Mouse (Mus musculus) NIH3T3 (cell line): ENCODE measurements around the gene March4.

Experiments
- DNase-seq: peaks from one replicate; pipeline ENCODE4 v3.0.0-alpha.2; 2012; ENCODE audit warnings: low read depth

The March4 gene

GRCm38 (mm10) chr1:72390420-72390819, 146.3 kb downstream of the March4 start:
- no peak for DNase-seq

GRCm38 (mm10) chr1:72383651-72384050, 153.1 kb downstream of the March4 start:
- no peak for DNase-seq

DNA sequence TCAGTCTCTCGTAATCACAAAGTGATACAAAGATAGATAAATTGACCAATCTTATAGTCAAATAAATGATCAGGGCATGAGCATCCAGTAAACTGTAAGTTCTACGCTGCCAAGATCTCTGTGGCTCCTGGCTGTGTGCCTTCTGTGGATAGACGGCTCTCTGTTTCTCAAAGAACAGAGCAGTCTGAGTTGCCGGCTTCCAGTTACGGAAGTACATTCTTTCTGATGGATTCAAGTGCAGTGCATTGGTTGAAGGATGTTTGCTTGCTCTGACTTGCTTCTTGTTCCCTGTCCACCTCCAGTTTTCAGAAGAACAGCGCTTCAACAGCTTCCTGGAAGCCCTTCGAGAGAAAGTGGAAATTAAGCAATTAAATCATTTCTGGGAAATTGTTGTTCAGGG, 153.7 kb downstream of the March4 start:
- DNase-seq, result peak; percentile 66

DNA sequence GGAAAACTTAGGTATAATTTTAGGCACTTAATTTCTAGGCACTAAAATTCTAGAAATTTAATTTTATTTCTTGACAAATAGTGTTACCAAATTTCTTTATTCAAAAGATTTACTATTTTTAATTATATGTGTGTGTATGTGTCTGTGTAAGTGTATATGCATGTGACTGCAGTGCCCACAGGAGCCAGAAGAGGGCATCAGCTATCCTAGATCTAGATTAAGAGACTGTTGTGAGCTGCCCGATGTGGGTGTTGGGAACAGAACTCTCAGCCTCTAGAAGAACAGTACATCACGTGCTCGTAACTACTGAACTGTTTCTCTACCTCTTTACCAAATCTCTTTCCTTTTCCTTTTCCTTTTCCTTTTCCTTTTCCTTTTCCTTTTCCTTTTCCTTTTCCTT, 156.2 kb downstream of the March4 start:
- DNase-seq, result no peak

- DNase-seq, result no peak
Measured at GRCm38 (mm10) chr1:72379752-72380353, 156.9 kb downstream of the March4 start.

DNA sequence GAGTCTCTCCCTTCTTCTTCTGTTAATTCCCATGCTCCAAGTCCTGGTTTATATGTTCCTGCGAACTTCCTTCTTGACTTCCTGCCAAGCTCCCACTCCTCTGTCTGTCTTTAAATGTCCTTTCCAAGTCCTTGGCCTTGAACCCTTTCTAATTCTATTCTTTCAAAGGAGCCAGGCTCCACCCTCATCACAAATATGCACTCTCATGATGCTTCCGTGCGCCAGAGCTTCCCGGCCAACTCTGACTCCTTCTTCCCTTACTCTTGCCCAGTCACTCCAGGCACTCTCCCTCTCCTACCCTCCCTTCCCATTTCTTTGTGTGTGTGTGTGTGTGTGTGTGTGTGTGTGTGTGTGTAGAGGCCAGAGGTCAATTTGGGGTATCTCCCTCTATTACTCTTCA, 158.6 kb downstream of the March4 start:
- no peak for DNase-seq
